Mouse (Mus musculus) left cerebral cortex, adult 18-20 months (tissue): ENCODE measurements at regions not wholly inside any gene's neighbourhood (a gene's known extent, or its start where the extent isn't known, plus 50 kb on each side); places are given as distances from the start of the nearest gene placed in this dataset.

ENCODE experiments used
- DNase-seq, 2 experiments: peaks; one replicate each; pipeline ENCODE4 v3.0.0; 2021 to 2022; ENCODE audit warnings: low spot score in 2 of 2, mixed read lengths in 1 of 2

DNA sequence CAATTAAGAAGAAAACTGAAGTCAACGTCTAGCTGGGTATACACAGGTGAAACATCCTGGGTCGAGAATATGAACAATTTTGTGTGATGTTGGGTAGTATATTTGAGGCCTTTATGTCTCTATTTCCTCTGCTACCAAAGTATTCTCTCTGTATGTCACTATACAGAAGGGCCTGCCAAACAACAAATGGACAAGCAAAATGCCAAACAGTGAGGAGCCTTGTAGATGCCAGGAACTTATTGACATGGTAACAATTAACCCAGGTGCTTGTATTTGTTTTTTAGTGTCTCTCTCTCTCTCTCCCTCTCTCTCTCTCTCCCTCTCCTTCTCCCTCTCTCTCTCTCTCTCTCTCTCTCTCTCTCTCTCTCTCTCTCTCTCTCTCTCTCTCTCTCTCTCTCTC is 529.1 kb downstream of the Tmem114 start:
- DNase-seq, result no peak

- peak; percentile 3 to 16 for DNase-seq
These were observed 532.1 kb downstream of the Tmem114 start for GRCm38 (mm10) chr16:7892799-7893198.

DNA sequence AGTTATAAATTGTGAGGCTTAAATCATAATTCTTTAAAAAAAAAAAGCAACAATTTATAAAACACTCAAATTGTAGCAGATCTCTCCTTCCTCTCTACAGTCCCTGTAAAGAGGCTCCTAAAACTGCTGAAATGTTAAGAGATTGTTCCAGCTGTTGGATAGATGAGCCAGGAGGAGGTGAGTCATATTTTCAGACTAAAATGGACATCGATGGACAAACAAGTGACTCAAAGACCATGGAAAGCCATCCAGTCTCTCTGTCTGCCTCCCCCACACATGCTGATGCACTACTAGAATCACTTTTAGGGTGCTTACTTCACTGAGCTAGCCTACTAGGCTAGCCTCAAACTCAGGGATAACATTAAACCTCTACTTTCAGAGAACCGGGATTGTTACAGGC is 561.5 kb downstream of the Tmem114 start:
- no peak for DNase-seq

DNA sequence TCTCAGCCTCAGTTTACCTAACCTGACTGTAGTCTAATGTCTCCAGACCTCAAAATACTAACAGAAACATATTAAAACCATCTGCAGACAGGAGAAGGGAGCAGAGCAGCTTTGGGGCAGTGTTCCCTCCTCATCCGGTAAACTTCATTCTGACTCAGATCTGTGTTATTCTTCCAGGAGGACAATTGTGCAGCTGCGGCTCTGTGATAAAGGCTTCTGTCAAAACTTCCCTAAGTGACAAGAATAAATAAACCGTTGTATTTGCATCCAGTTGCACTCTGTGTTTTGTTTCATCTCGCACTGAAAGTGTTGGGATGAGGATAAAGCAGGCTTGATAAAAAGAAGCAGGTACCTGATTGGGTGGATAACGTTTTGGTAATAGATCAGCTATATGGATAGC is 585.8 kb downstream of the Tmem114 start:
- no peak for DNase-seq

GRCm38 (mm10) chr16:7831142-7831541 is 593.8 kb downstream of the Tmem114 start:
- no peak for DNase-seq

DNA sequence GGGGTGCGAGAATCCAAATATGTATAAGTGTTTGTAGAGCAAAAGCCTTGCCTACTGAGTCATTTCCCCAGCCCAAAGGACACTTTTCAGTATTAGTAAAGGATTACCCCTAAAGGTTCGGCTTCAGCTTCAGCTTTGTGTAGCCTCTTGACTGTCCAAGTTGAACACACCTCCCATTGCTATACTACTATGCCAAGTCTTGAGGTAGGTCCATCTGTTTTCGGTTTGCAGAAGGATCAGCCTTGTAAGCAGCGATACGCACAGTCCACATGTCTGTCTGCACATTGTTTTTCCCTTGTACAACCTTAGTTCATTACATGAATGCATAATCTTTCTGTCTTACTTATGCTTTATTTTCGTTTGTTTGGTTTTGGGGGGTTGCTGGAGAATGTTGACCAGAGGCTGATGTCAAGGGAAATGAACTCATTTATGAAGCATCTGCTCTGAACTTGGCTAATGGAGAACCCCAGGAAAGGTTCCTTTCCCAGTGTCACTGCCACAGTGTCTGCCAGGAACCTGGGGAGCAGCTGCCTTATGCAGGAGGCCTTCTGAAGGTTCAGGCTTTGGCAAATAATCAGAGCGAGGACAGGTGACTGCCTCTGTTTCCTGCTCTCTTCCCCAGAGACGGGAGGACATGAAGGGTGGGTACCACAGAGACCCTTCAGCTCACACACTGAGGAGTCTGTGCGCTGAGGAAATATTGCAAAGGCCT is 594.8 kb downstream of the Tmem114 start:
- DNase-seq, result no peak

DNA sequence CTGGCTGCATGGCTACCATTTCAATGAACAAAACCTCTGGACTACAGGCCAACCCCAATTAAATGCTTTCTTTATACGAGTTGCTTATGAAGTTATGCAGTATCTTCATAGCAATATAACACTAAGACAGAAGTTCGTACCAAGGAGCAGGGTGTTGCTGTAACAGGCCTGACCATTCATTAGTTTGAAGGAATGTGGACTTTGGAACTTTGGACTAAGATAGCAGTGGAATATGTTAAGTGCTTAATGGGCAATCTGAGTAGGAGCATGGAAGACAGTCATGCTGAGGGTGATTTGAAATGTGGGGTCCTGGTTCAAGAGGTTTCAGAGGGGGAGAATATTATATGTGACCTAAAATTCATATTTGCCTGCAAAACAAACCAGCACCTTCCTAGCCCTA is 623.8 kb downstream of the Tmem114 start:
- no peak for DNase-seq

- DNase-seq, result no peak
These were observed 627.7 kb downstream of the Tmem114 start for GRCm38 (mm10) chr16:7797176-7797786.

DNA sequence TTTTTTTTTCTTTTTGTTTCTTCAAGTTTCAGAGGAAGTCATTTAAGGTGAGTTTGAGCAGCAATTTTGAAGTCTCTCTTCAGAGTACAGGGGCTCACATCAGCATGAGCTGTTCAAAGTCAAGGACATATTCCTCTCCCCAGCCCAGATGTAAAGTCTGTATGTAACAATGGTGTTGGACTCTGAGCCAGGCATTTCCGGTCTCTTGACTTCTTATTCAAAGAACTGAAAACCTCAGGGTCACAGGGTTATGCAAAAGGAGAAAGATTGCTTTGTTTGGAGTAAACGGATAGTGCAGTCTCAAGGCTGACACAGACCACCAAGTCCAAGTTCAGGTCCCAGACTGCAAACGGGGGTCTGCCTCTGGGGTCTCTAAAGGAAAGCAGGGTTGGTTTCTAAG is 629.4 kb downstream of the Tmem114 start:
- no peak for DNase-seq

- DNase-seq, result no peak
These were observed 632.4 kb downstream of the Tmem114 start for GRCm38 (mm10) chr16:7792521-7792920.

DNA sequence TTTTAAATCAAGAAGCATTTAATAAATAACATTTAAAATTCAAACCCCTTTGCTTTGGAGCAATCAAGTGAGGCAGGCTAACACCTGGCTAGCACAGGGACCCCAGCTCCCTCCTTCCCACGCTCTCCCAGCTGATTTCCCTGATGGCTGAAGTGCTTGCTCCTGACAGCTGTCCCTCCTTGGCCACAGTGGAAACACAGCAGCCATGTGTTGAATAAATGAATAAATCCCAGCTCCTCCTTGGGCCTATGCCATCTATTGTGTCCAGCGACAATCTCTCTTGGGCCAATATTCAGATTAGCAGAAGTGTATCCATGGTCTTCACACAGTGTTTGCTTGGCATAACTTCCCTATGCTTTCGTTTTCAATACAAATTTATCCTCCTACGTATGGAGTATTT is 634.7 kb downstream of the Tmem114 start:
- peak in 1 of 2 experiments; percentile 7 for DNase-seq

DNA sequence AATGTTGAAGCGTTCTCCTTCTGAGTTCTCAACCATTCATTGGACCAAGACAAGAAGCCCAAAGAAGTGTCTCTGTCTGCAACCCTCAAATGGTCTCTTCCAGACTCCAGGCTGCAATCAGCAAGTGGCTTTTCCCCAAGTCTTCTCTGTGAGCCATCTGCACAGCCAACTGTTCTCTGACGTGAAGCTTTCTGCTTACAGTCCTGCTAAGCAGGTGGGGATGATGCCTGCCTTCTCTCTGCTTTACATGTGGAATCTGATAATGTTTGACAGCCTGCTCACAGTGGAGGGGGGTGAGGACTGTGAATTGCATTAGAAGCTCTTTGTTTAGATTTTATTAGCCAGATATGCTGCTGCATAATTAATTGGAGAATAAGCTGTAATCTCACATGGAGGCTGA is 636.7 kb downstream of the Tmem114 start:
- peak; percentile 6 to 11 for DNase-seq

DNA sequence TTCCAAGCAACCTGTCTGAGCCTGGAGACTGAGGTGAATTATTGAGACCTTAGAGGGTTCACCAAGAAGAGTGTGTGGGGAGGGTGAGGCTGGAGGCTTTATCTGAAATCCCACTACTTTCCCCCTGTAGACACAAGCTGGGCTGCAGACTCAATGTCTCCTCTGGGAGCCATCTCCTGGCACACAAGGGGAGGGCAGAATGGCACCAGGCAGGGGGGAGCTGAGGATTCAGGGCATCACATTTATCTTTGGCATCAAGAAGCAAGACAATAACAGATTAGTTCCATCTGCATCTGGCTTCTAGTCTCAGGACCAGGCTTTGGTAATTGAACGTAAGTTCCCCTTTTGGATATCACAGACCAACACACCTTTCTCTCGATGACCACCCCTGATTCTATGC is 643.4 kb downstream of the Tmem114 start:
- DNase-seq, result no peak

- DNase-seq, result no peak
These were observed 649.3 kb downstream of the Tmem114 start for GRCm38 (mm10) chr16:7775635-7776034.

- DNase-seq, result no peak
These were observed 656.5 kb downstream of the Tmem114 start for GRCm38 (mm10) chr16:7768433-7768832.

DNA sequence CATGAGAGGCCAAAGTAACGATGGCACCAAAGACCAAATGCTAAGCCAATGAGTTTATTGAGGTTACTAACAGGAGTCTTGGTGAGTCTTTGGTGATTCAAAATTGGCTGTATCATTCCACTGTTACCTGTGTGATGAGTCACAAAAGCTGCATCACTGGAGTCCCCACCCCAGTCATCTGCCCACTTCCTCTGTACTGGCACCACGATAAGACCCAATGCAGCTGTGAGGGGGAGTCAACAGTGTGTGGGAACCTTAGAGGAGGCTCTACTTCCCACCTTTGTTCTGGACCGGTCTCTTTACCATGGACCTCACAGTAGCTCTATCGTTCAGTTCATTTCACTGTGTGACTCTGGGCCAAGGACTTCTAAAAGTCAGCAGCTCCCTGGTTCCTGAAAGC is 657.2 kb downstream of the Tmem114 start:
- no peak for DNase-seq

- no peak for DNase-seq
These were observed 660.6 kb downstream of the Tmem114 start for GRCm38 (mm10) chr16:7764383-7764782.

DNA sequence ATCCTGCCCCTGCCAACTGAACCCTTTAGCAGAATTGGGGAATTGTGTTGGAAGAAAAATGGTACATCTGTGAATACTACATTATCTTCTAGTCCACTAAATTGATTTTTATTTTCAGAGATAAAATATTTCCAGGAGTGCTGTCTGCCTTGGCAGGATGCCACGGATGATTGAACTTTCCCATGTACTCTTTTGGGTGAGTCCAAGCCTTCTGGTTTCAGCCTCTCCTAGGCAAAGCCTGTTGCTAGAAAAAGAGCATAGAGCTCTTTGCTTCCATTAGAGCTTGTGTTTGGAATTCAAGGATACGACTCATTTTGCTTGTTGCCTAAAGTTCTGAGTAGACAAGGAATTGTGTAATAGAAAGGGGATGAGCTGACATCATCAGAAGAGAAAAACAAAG is 696.8 kb downstream of the Tmem114 start:
- DNase-seq, result no peak

DNA sequence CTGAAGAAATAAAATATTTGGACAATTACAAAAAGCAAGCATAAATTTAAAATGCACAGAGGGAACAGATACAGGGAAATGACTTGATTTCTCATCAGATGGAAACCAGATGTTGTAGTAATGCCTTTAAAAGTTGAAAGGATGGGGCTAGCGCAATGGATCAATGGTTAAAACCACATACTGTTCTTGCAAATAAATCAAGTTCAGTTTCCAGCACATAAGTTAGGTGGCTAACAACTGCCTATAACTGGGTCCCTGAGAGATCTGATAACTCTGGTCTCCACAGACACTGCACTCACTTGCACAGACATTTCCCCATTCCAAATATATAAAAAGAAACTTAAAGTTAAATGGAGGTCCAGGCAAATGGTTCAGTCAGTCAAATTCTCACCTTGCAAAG is 699.7 kb downstream of the Tmem114 start:
- no peak for DNase-seq

- no peak for DNase-seq
These were observed 723.5 kb downstream of the Tmem114 start for GRCm38 (mm10) chr16:7701471-7701870.

DNA sequence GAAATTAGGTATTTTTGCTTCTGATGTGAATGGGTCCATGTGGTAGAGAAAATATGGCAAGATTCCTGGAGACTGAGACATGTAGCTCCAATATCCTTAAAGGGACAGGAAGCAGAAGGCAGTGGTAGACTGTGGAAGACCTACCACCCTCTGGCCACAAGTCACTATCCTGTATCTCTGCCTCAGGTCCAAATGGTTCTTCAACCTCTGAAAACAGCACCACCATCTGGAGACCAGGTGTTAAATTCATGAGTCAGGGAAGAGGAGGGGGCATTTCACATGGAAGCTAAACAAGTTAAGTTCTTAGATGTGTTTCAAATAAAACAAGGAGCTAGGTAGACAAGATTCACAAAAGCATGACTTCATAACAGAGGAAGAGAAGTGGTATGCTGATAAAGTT is 739.5 kb downstream of the Tmem114 start:
- no peak for DNase-seq

- DNase-seq, result no peak
These were observed 758.8 kb downstream of the Tmem114 start for GRCm38 (mm10) chr16:7666096-7666495.

DNA sequence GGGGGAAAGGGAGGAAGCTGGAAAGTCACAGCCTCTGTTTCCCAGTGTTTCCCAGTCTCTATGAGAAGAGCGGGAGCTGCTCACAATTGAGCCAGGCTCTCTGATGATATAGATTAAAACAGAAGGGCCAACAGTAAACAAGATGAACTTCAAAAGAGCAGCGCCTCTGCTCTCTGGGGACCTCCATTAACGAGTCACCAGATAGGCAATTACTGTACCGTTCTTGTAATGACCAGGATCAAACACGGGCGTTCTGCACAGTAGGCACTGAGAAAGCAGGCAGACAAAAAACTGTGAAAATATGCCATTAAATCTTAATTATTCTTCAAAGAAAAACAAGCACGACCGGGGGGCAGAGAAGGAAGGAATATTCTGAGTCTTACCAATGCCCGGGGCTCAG is 766.8 kb downstream of the Tmem114 start:
- DNase-seq, result no peak
